Mouse (Mus musculus) lung, postnatal 0 days (tissue): ENCODE data around the gene Xdh.

Source experiments
- CTCF ChIP-seq: IDR thresholded peaks from 2 replicates; pipeline ENCODE4 v1.5.1; 2016; ENCODE audit warnings: antibody characterized with exemption, mild to moderate bottlenecking
- EP300 ChIP-seq: IDR thresholded peaks from 2 replicates; pipeline ENCODE4 v1.6.1; 2016; ENCODE audit warnings: antibody characterized with exemption, mild to moderate bottlenecking, control low read depth

DNA sequence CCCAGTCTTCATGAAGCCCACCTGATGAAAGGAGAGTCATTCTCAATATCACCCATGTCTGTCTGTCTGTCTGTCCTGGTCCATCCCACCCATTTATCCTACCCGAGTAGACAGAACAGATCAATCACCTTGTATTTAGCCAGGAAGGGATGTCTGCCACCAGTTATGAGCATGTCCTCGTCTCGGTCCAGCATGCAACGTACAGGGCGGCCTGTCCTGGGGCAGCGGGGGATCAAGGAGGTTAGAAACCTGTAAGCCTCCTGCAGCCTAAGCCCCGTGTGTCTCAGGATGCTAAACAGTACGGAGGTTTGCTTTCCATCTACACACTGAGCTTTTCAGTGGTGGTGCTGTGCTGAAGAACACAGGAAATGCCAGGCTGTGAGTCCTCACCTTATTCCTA lies 43.9 kb downstream of the Xdh start:
- TF ChIP-seq CTCF (no peak), EP300 (no peak)
